Mouse (Mus musculus): Measurements from ENCODE around the gene Tcea2. TPM values are rescaled to one million over a fixed set of nuclear protein-coding genes. Genes with fewer than 3 reads are reported as not detected.
A peak's percentile ranks its signal among the peaks of the same experiment; 100 is the strongest.

Gene Tcea2
- 23.2 and 25.2 TPM in 2 replicates for polyA plus RNA-seq (2014; fragmentation: Nextera tagmentation; extraction: Ambion mirVana)

- Histone ChIP-seq H3K4me2 (ENCODE audit: low read depth, severe bottlenecking) (peak within 1 kb of the TSS; percentile 88), H3K27me3 (ENCODE audit: control insufficient read depth, insufficient read depth, low read length) (no peaks in the 10 kb centered on the region), H3K27ac (replicated peaks; ENCODE audit: low read depth, low read length) (peak within 1 kb of the TSS; percentile 10; the same call in 1 of the 2 replicates), H3K9ac (ENCODE audit: low read length) (peak within 1 kb of the TSS; percentile 90), H3K4me1 (ENCODE audit: control insufficient read depth, insufficient read depth, low read length) (peaks cover 21% of the 10 kb centered on the region), H3K4me3 (ENCODE audit: low read depth, low read length) (peak within 1 kb of the TSS; percentile 69), H3K36me3 (ENCODE audit: control insufficient read depth, insufficient read depth, low read length) (no peaks in the 10 kb centered on the region), H3K9me3 (ENCODE audit: control insufficient read depth, low read length) (no peaks in the 10 kb centered on the region)
- WGBS: 0% methylated on average over 68 of the region's 69 CpGs
- DNase-seq (ENCODE audit: low spot score): peak; percentile 85
- peak; percentile 56; the same call in 1 of the 2 replicates for ATAC-seq (ENCODE audit: insufficient number of reproducible peaks, low FRiP score, low TSS enrichment, low read depth)
These were observed at the start of gene Tcea2 for GRCm38 (mm10) chr2:181679951-181680715. Tcea2 (plus strand) TSS chr2:181680310.

- WGBS: 95% methylated on average over 6 of the region's 6 CpGs
- H3K36me3 ChIP-seq (ENCODE audit: control insufficient read depth, insufficient read depth, low read length): peaks cover 22% of the 10 kb centered on the region
- no peaks in the 10 kb centered on the region for H3K4me1 ChIP-seq (ENCODE audit: control insufficient read depth, insufficient read depth, low read length)
- H3K9me3 ChIP-seq (ENCODE audit: control insufficient read depth, low read length): no peaks in the 10 kb centered on the region
- no peak overlapping the region for H3K27ac ChIP-seq (replicated peaks; ENCODE audit: low read depth, low read length)
- H3K9ac ChIP-seq (ENCODE audit: low read length): no peak overlapping the region
- no peak overlapping the region for H3K4me3 ChIP-seq (ENCODE audit: low read depth, low read length)
- no peaks in the 10 kb centered on the region for H3K27me3 ChIP-seq (ENCODE audit: control insufficient read depth, insufficient read depth, low read length)
- no peak overlapping the region for H3K4me2 ChIP-seq (ENCODE audit: low read depth, severe bottlenecking)
- DNase-seq (ENCODE audit: low spot score) (no peak), ATAC-seq (ENCODE audit: insufficient number of reproducible peaks, low FRiP score, low TSS enrichment, low read depth) (no peak)
These were observed 47.5 kb upstream of the Tcea2 start for GRCm38 (mm10) chr2:181632624-181633023.

GRCm38 (mm10) chr2:181635865-181636264 lies 44.2 kb upstream of the Tcea2 start:
- Histone ChIP-seq H3K9me3 (ENCODE audit: control insufficient read depth, low read length) (no peaks in the 10 kb centered on the region), H3K27me3 (ENCODE audit: control insufficient read depth, insufficient read depth, low read length) (no peaks in the 10 kb centered on the region), H3K4me1 (ENCODE audit: control insufficient read depth, insufficient read depth, low read length) (no peaks in the 10 kb centered on the region), H3K4me2 (ENCODE audit: low read depth, severe bottlenecking) (no peak overlapping the region), H3K27ac (replicated peaks; ENCODE audit: low read depth, low read length) (no peak overlapping the region), H3K9ac (ENCODE audit: low read length) (no peak overlapping the region), H3K4me3 (ENCODE audit: low read depth, low read length) (no peak overlapping the region), H3K36me3 (ENCODE audit: control insufficient read depth, insufficient read depth, low read length) (peaks cover 30% of the 10 kb centered on the region)
- no peak for ATAC-seq (ENCODE audit: insufficient number of reproducible peaks, low FRiP score, low TSS enrichment, low read depth)
- no peak for DNase-seq (ENCODE audit: low spot score)
- 86% methylated on average over 3 of the region's 3 CpGs for WGBS

- ATAC-seq (ENCODE audit: insufficient number of reproducible peaks, low FRiP score, low TSS enrichment, low read depth) (no peak), DNase-seq (ENCODE audit: low spot score) (peak; percentile 65)
- H3K36me3 ChIP-seq (ENCODE audit: control insufficient read depth, insufficient read depth, low read length): peaks cover 17% of the 10 kb centered on the region
- no peaks in the 10 kb centered on the region for H3K9me3 ChIP-seq (ENCODE audit: control insufficient read depth, low read length)
- H3K4me1 ChIP-seq (ENCODE audit: control insufficient read depth, insufficient read depth, low read length): 0 out of 2 replicates have a peak, but pooled peaks cover 5% of the 10 kb centered on the region
- no peak overlapping the region for H3K4me2 ChIP-seq (ENCODE audit: low read depth, severe bottlenecking)
- H3K9ac ChIP-seq (ENCODE audit: low read length): no peak overlapping the region
- no peaks in the 10 kb centered on the region for H3K27me3 ChIP-seq (ENCODE audit: control insufficient read depth, insufficient read depth, low read length)
- H3K27ac ChIP-seq (replicated peaks; ENCODE audit: low read depth, low read length): no peak overlapping the region; the same call in 1 of the 2 replicates
- WGBS: 88% methylated on average over 2 of the region's 2 CpGs
- H3K4me3 ChIP-seq (ENCODE audit: low read depth, low read length): no peak overlapping the region
These were observed 35.7 kb upstream of the Tcea2 start for GRCm38 (mm10) chr2:181644361-181644760.

GRCm38 (mm10) chr2:181645666-181646065 lies 34.4 kb upstream of the Tcea2 start:
- 35% methylated on average over 3 of the region's 3 CpGs for WGBS
- 0 out of 2 replicates have a peak, but pooled peaks cover 5% of the 10 kb centered on the region for H3K4me1 ChIP-seq (ENCODE audit: control insufficient read depth, insufficient read depth, low read length)
- H3K4me2 ChIP-seq (ENCODE audit: low read depth, severe bottlenecking): no peak overlapping the region
- no peaks in the 10 kb centered on the region for H3K27me3 ChIP-seq (ENCODE audit: control insufficient read depth, insufficient read depth, low read length)
- ATAC-seq (ENCODE audit: insufficient number of reproducible peaks, low FRiP score, low TSS enrichment, low read depth): peak; percentile 73; the same call in 1 of the 2 replicates
- peak; percentile 37 for DNase-seq (ENCODE audit: low spot score)
- no peak overlapping the region for H3K4me3 ChIP-seq (ENCODE audit: low read depth, low read length)
- peak overlapping the region; percentile 72 for H3K27ac ChIP-seq (replicated peaks; ENCODE audit: low read depth, low read length)
- H3K9me3 ChIP-seq (ENCODE audit: control insufficient read depth, low read length): no peaks in the 10 kb centered on the region
- peaks cover 15% of the 10 kb centered on the region; the same call in 1 of the 2 replicates for H3K36me3 ChIP-seq (ENCODE audit: control insufficient read depth, insufficient read depth, low read length)
- no peak overlapping the region for H3K9ac ChIP-seq (ENCODE audit: low read length)

- Histone ChIP-seq H3K9me3 (ENCODE audit: control insufficient read depth, low read length) (no peaks in the 10 kb centered on the region), H3K4me1 (ENCODE audit: control insufficient read depth, insufficient read depth, low read length) (0 out of 2 replicates have a peak, but pooled peaks cover 5% of the 10 kb centered on the region), H3K4me3 (ENCODE audit: low read depth, low read length) (no peak overlapping the region), H3K9ac (ENCODE audit: low read length) (no peak overlapping the region), H3K27ac (replicated peaks; ENCODE audit: low read depth, low read length) (no peak overlapping the region; the same call in 1 of the 2 replicates), H3K4me2 (ENCODE audit: low read depth, severe bottlenecking) (no peak overlapping the region), H3K27me3 (ENCODE audit: control insufficient read depth, insufficient read depth, low read length) (no peaks in the 10 kb centered on the region), H3K36me3 (ENCODE audit: control insufficient read depth, insufficient read depth, low read length) (peaks cover 16% of the 10 kb centered on the region)
- no peak for DNase-seq (ENCODE audit: low spot score)
- no peak for ATAC-seq (ENCODE audit: insufficient number of reproducible peaks, low FRiP score, low TSS enrichment, low read depth)
- WGBS: 82% methylated on average over 6 of the region's 6 CpGs
These were observed 33.3 kb upstream of the Tcea2 start for GRCm38 (mm10) chr2:181646626-181647472.

GRCm38 (mm10) chr2:181648926-181649325 lies 31.2 kb upstream of the Tcea2 start:
- ATAC-seq (ENCODE audit: insufficient number of reproducible peaks, low FRiP score, low TSS enrichment, low read depth): no peak
- H3K36me3 ChIP-seq (ENCODE audit: control insufficient read depth, insufficient read depth, low read length): peaks cover 19% of the 10 kb centered on the region
- H3K4me3 ChIP-seq (ENCODE audit: low read depth, low read length): no peak overlapping the region
- H3K4me1 ChIP-seq (ENCODE audit: control insufficient read depth, insufficient read depth, low read length): 0 out of 2 replicates have a peak, but pooled peaks cover 5% of the 10 kb centered on the region
- no peak overlapping the region for H3K27ac ChIP-seq (replicated peaks; ENCODE audit: low read depth, low read length)
- no peaks in the 10 kb centered on the region for H3K27me3 ChIP-seq (ENCODE audit: control insufficient read depth, insufficient read depth, low read length)
- no peak for DNase-seq (ENCODE audit: low spot score)
- H3K9me3 ChIP-seq (ENCODE audit: control insufficient read depth, low read length): no peaks in the 10 kb centered on the region
- no peak overlapping the region for H3K4me2 ChIP-seq (ENCODE audit: low read depth, severe bottlenecking)
- no peak overlapping the region for H3K9ac ChIP-seq (ENCODE audit: low read length)
- WGBS: 94% methylated on average over 10 of the region's 10 CpGs

GRCm38 (mm10) chr2:181653065-181653464 lies 27.0 kb upstream of the Tcea2 start:
- no peaks in the 10 kb centered on the region for H3K27me3 ChIP-seq (ENCODE audit: control insufficient read depth, insufficient read depth, low read length)
- no peak overlapping the region for H3K4me2 ChIP-seq (ENCODE audit: low read depth, severe bottlenecking)
- H3K4me1 ChIP-seq (ENCODE audit: control insufficient read depth, insufficient read depth, low read length): no peaks in the 10 kb centered on the region
- no peak overlapping the region for H3K9ac ChIP-seq (ENCODE audit: low read length)
- DNase-seq (ENCODE audit: low spot score) (no peak), ATAC-seq (ENCODE audit: insufficient number of reproducible peaks, low FRiP score, low TSS enrichment, low read depth) (no peak)
- H3K9me3 ChIP-seq (ENCODE audit: control insufficient read depth, low read length): no peaks in the 10 kb centered on the region
- H3K27ac ChIP-seq (replicated peaks; ENCODE audit: low read depth, low read length): no peak overlapping the region
- peaks cover 25% of the 10 kb centered on the region for H3K36me3 ChIP-seq (ENCODE audit: control insufficient read depth, insufficient read depth, low read length)
- H3K4me3 ChIP-seq (ENCODE audit: low read depth, low read length): no peak overlapping the region

Measured in limb, embryonic 11.5 days (tissue).